Mouse (Mus musculus) G1E (cell line): ENCODE data around the gene Psma6. TPM values are rescaled to one million over a fixed set of nuclear protein-coding genes. Genes with fewer than 3 reads are reported as not detected.
"Not testable (repeated sequence)": the region's sequence is repeated elsewhere in the genome, so short reads cannot be mapped to it uniquely, and the experiment has no call there.

Experiments
- ATAC-seq: 2 replicates; pipeline ENCODE4 v1.8.0; 2016; ENCODE audit warnings: mild to moderate bottlenecking; ENCODE audit not compliant: insufficient number of reproducible peaks, poor library complexity, low FRiP score, severe bottlenecking; ENCODE audit errors: extremely low read depth
- DNase-seq: peaks from one replicate; pipeline ENCODE4 v3.0.0; 2012; ENCODE audit warnings: low spot score
- H3K27me3 ChIP-seq: 2 replicates; pipeline ENCODE4 v1.6.1; 2012; ENCODE audit warnings: mild to moderate bottlenecking, low read length, inconsistent platforms; ENCODE audit not compliant: insufficient read depth
- H3K36me3 ChIP-seq: replicated peaks from 2 replicates; pipeline ENCODE3; 2012; ENCODE audit warnings: mild to moderate bottlenecking, inconsistent platforms
- H3K4me1 ChIP-seq: 2 replicates; pipeline ENCODE4 v1.6.1; 2012; ENCODE audit warnings: low read depth, low read length, inconsistent platforms, mixed read lengths; ENCODE audit not compliant: insufficient read depth
- H3K4me3 ChIP-seq: 2 replicates; pipeline ENCODE4 v1.5.1; 2012; ENCODE audit warnings: low read depth, mild to moderate bottlenecking, inconsistent platforms, low read length, moderate library complexity, mixed read lengths
- H3K9me3 ChIP-seq: replicated peaks from 2 replicates; pipeline ENCODE4 v1.6.1; 2012; ENCODE audit warnings: inconsistent platforms
- CTCF ChIP-seq: IDR thresholded peaks from 2 replicates; pipeline ENCODE4 v1.5.1; 2012; ENCODE audit warnings: low read depth, low read length, inconsistent platforms, mixed read lengths
- GATA1 ChIP-seq: IDR thresholded peaks from 2 replicates; pipeline ENCODE4 v1.6.1; 2012; ENCODE audit warnings: borderline replicate concordance, low read length, inconsistent platforms, mixed read lengths
- GATA2 ChIP-seq: IDR thresholded peaks from 2 replicates; pipeline ENCODE4 v1.6.1; 2012; ENCODE audit warnings: low read depth, low read length, inconsistent platforms, borderline replicate concordance
- POLR2AphosphoS5 ChIP-seq: IDR thresholded peaks from 2 replicates; pipeline ENCODE4 v1.6.1; 2012; ENCODE audit warnings: low read depth, low read length, inconsistent platforms; ENCODE audit not compliant: insufficient replicate concordance
- TAL1 ChIP-seq: conservative IDR thresholded peaks from 2 replicates; pipeline ENCODE4 v1.6.1; 2012; ENCODE audit warnings: low read depth, low read length, inconsistent platforms, mixed read lengths
- polyA plus RNA-seq: library from polyadenylated mRNA; stranded (reverse); fragments of >175 nt; gene quantifications from 2 replicates; pipeline ENCODE4 v1.2.3, GENCODE M21; 2012
- total RNA-seq, 2 experiments: library from RNA; stranded (forward) in 1 of 2; stranded (reverse) in 1 of 2; fragments of 200-1000 nt in 1 of 2; fragments of >200 nt in 1 of 2; fragmentation: Nextera tagmentation in 1 of 2; gene quantifications; 2 replicates each; pipeline ENCODE4 v1.2.3; 2014 to 2017

Gene Psma6
- total and polyA plus RNA-seq, 3 experiments: 37.1 to 536 (median 191) TPM

DNA sequence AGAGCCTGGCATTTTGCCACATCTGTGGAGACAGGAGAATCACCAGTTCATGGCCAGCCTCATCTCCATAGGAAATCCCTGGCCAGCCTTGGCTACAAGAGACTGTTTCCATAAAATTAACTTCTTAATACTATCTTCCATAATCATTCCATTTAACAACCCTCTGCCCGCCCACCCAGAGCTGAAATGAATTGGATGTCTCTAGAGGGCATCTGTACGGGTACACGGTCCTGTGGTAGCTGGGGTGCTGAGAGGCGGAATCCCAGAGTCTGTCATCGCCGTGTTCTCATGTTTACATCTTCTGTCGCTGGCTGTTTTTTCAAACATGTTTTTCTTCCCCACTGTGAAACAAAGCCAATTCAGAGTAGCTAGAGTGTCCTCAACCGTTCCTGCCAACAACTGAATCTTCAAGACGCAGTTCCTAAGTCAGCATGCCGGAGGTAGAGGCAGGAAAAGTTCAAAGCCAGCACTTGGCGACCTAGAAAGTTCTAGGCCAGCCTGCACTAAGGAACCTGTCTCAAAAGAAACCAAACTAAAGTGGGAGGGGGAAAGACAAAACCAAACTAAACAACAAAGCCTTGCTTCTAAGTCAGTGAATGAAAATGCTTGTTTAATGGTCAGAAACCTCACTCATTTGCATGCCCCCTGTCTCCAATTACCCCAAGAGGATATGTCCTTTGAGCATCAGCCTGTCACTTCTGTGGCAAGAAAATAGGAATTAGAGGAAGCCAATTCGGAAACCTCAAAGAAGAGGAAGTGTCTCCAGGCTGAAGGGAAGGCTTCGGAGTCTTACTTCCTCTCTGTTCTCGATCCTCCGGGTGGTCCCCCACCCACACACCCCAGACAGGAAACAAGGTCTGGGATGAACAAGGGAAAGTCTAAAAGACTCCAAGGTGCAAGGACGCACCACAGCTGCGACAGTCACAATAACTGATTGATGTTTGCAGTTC lies 5.4 kb downstream of the Psma6 start:
- Histone ChIP-seq H3K27me3 (no peaks in the 10 kb centered on the region), H3K4me3 (peak overlapping the region; percentile 10; the same call in 1 of the 2 replicates), H3K4me1 (peaks cover 66% of the 10 kb centered on the region), H3K9me3 (no peaks in the 10 kb centered on the region), H3K36me3 (peaks cover 12% of the 10 kb centered on the region)
- ATAC-seq: peak; percentile 43; the same call in 1 of the 2 replicates
- DNase-seq: peak; percentile 67
- no peak for TF ChIP-seq POLR2AphosphoS5
- TF ChIP-seq CTCF: no peak
- no peak for TF ChIP-seq GATA2
- no peak for TF ChIP-seq TAL1
- TF ChIP-seq GATA1: no peak

DNA sequence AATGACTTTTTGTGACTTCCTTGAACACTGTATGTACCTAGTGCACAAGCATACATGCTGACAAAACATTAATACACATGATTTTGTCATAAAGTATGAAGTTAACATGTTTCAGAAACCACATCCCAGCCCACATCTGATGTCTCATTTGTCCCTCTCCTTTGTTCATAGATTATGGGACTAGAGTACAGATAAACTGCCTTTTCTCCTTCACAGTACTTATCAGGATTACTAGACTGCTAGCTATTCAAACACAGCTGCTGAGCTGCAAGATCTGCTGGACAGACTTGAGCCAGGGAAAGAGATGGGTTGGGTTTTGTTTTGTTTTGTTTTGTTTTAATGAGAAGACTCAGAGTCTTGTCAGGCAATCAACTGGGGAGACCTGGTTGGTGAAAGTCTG lies 8.1 kb downstream of the Psma6 start:
- H3K4me1 ChIP-seq: peaks cover 51% of the 10 kb centered on the region
- H3K27me3 ChIP-seq: no peaks in the 10 kb centered on the region
- DNase-seq (no peak), ATAC-seq (no peak)
- H3K4me3 ChIP-seq: no peak overlapping the region
- H3K36me3 ChIP-seq: peaks cover 4% of the 10 kb centered on the region
- no peaks in the 10 kb centered on the region for H3K9me3 ChIP-seq
- TF ChIP-seq GATA2 (no peak), CTCF (no peak), TAL1 (no peak), POLR2AphosphoS5 (no peak), GATA1 (no peak)

DNA sequence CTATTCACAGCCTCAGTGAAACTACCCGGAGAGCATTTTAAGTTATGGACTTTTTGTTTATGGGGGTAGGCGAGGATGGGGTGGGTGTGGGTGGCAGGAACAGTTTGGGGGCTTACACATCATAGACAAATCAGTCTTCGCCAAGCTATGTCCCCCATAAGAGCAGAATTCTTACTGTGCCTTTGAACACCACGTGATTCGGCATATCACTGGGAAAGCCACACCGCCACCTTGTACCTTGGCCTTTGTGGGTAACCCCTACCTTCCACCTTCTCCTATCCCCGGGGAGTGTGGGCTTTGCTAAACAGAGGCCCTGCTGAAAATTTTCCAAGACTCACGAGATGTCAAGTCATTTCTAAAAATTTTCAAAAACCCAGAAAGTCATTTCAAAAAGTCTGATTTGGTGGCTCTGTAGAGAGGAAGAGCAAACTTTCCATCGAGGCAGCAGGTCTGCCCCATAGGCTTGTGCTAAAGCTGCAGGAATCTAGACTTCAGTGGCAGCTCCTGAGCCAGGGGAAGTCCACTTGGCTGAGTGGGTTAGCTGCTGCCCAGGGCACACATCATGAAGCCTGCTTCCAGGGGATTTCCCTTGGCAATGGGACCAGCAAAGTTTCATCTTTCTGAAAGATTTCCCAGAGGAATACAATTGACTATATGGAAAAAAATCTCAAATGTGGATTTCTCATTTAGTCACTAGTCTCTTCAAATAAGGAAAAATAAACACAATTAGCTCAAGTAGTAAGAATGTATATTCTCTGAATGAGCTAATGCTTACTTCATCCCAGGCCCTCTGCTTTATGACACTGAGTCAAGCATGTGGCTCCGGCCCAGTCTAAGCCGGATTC lies 8.9 kb downstream of the Psma6 start:
- Histone ChIP-seq H3K9me3 (no peaks in the 10 kb centered on the region), H3K4me1 (peaks cover 48% of the 10 kb centered on the region)
- DNase-seq: no peak

DNA sequence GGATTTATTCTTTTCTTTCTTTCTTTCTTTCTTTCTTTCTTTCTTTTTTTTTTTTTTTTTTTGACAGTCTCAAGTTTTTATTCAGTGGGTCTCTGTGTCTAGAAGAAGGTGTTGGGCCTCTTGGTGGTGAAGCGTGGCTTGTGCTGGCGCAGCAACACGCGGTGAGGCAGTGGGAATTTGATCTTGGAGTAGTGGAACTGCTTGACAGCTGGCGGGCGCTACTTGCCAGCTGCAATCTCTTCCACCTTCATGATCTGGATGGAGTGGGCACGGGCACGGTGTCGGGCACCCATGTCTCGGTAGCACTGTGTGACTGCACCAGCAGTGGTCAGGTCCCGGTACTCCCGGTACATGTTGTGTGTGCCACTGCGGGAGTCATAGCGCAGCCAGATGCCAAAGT lies 11.6 kb downstream of the Psma6 start:
- H3K4me1 ChIP-seq: peaks cover 36% of the 10 kb centered on the region
- H3K27me3 ChIP-seq, ATAC-seq, H3K36me3 ChIP-seq, H3K4me3 ChIP-seq, H3K9me3 ChIP-seq, DNase-seq: not testable (repeated sequence)

More for the DNA sequence above, 8.9 kb downstream of the Psma6 start:
- no peak for TF ChIP-seq CTCF
- TF ChIP-seq GATA1: no peak
- no peak for TF ChIP-seq GATA2
- TF ChIP-seq TAL1: no peak
- TF ChIP-seq POLR2AphosphoS5: no peak
- no peak for ATAC-seq
- no peak overlapping the region for H3K4me3 ChIP-seq
- H3K27me3 ChIP-seq: no peaks in the 10 kb centered on the region
- peaks cover 4% of the 10 kb centered on the region for H3K36me3 ChIP-seq

DNA sequence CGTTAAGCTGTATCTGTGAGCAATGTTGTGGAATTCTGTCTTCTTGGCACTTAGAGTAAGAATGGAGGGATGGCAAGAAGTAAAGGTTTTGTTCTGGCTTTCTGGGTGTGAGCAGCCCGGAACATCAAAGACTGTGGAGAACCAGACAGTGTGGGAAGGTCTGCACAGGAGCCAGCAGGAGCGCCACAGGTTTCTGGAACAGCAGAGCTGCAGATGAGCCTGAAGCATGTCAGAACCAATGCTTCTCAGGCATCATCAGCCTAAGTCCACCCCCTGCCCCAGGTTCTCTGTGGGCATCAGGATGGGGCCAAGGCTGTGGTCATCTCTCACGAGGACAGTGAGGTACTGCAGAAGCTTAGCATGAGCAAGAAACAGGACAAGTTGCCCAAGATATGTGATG lies 12.5 kb downstream of the Psma6 start:
- ATAC-seq: no peak
- Histone ChIP-seq H3K4me1 (peaks cover 35% of the 10 kb centered on the region), H3K9me3 (no peaks in the 10 kb centered on the region), H3K36me3 (peaks cover 7% of the 10 kb centered on the region), H3K4me3 (no peak overlapping the region), H3K27me3 (no peaks in the 10 kb centered on the region)
- DNase-seq: no peak
- TF ChIP-seq POLR2AphosphoS5 (no peak), CTCF (no peak), GATA2 (no peak), TAL1 (no peak), GATA1 (no peak)

DNA sequence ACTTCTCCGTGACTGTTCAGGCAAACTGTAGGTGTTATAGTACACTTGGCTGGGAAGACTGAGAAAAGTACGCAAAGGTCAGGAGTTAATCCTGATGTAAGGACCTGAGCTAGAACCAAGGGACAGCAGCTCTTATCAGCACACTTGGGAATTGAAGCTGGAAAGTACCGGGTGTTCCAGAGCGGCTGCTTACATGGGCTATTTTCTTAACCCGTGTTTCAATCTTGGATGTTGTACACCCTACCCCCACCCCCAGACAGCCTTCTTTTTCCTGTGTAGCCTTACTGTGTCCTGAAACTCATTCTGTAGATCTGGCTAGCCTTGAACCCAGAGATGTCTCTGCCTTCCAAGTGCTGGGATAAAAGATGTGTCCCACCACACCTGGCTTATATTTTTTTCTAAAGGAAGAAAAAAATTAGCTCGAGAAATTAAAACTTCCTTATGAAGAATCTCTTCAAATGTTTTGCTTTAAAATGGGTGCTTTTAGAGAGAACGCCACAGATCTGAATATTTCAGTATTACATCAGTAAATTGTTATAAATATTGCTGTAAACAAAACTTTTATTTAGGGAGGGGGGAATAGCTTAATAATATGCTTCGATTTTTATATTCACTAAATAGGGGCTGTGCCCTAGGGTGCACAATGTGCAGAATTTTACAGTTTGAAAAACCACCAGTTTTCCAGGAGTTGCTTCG lies 13.7 kb downstream of the Psma6 start:
- no peak for DNase-seq
- TF ChIP-seq GATA2: no peak
- no peak for TF ChIP-seq CTCF
- no peak for TF ChIP-seq GATA1
- TF ChIP-seq TAL1: no peak
- no peak for TF ChIP-seq POLR2AphosphoS5
- peaks cover 14% of the 10 kb centered on the region for H3K36me3 ChIP-seq

More for the DNA sequence above, 13.7 kb downstream of the Psma6 start:
- ATAC-seq: no peak
- peak overlapping the region; percentile 81 for H3K4me3 ChIP-seq
- no peaks in the 10 kb centered on the region for H3K27me3 ChIP-seq
- H3K9me3 ChIP-seq: no peaks in the 10 kb centered on the region
- peaks cover 39% of the 10 kb centered on the region for H3K4me1 ChIP-seq
